Mouse (Mus musculus) kidney, embryonic 15.5 days (tissue): ENCODE measurements at regions not wholly inside any gene's neighbourhood (a gene's known extent, or its start where the extent isn't known, plus 50 kb on each side); places are given as distances from the start of the nearest gene placed in this dataset.

Experiments
- ATAC-seq: fragments of 200-750 bp; cut with Nextera tagmentation; replicated peaks from 2 replicates; pipeline ENCODE4 v1.8.0; 2017; ENCODE audit warnings: moderate TSS enrichment; ENCODE audit not compliant: low FRiP score
- H3K27ac ChIP-seq: fragments of 300-500 bp; sonication (generic); 2 replicates; pipeline ENCODE4 v1.5.1; 2015; ENCODE audit warnings: mild to moderate bottlenecking, inconsistent platforms
- H3K27me3 ChIP-seq: fragments of 300-500 bp; sonication (generic); 2 replicates; pipeline ENCODE4 v1.6.1; 2015; ENCODE audit warnings: inconsistent platforms
- H3K36me3 ChIP-seq: fragments of 300-500 bp; sonication (generic); 2 replicates; pipeline ENCODE4 v1.6.1; 2015; ENCODE audit warnings: inconsistent platforms
- H3K4me1 ChIP-seq: fragments of 300-500 bp; sonication (generic); 2 replicates; pipeline ENCODE4 v1.6.1; 2015; ENCODE audit warnings: inconsistent platforms
- H3K4me2 ChIP-seq: fragments of 300-500 bp; sonication (generic); 2 replicates; pipeline ENCODE4 v1.6.1; 2015; ENCODE audit warnings: moderate library complexity, mild to moderate bottlenecking, inconsistent platforms
- H3K4me3 ChIP-seq: fragments of 300-500 bp; sonication (generic); replicated peaks from 2 replicates; pipeline ENCODE4 v1.5.1; 2015; ENCODE audit warnings: mild to moderate bottlenecking, inconsistent platforms
- H3K9ac ChIP-seq: fragments of 300-500 bp; sonication (generic); 2 replicates; pipeline ENCODE4 v1.6.1; 2015; ENCODE audit warnings: mild to moderate bottlenecking, inconsistent platforms
- H3K9me3 ChIP-seq: fragments of 300-500 bp; sonication (generic); replicated peaks from 2 replicates; pipeline ENCODE4 v1.6.1; 2016; ENCODE audit warnings: inconsistent platforms
- WGBS: fragments of 180-500 bp; shearing (Covaris S2); methylation state at CpG from one replicate; pipeline ENCODE4 v1.1.7; 2015; ENCODE audit warnings: mixed read lengths; 5-methylcytosine and 5-hydroxymethylcytosine counted together

GRCm38 (mm10) chr13:86274926-86275622 is 228.4 kb upstream of the Cox7c start:
- Histone ChIP-seq H3K36me3 (no peaks in the 10 kb centered on the region), H3K4me2 (no peak overlapping the region), H3K4me3 (no peak overlapping the region), H3K27me3 (no peaks in the 10 kb centered on the region), H3K9me3 (no peaks in the 10 kb centered on the region), H3K9ac (no peak overlapping the region), H3K4me1 (no peaks in the 10 kb centered on the region), H3K27ac (no peak overlapping the region)
- ATAC-seq: no peak
- 36% methylated on average over 2 of the region's 2 CpGs for WGBS

- H3K9ac ChIP-seq: no peak overlapping the region
- H3K27ac ChIP-seq: no peak overlapping the region
- H3K4me1 ChIP-seq: no peaks in the 10 kb centered on the region
- 79% methylated on average over 1 of the region's 1 CpGs for WGBS
- H3K36me3 ChIP-seq: no peaks in the 10 kb centered on the region
- H3K4me2 ChIP-seq: no peak overlapping the region
- no peak for ATAC-seq
- no peaks in the 10 kb centered on the region for H3K9me3 ChIP-seq
- no peaks in the 10 kb centered on the region for H3K27me3 ChIP-seq
- no peak overlapping the region for H3K4me3 ChIP-seq
Measured at GRCm38 (mm10) chr13:86238054-86238453, 191.3 kb upstream of the Cox7c start.

GRCm38 (mm10) chr13:86205641-86206040 is 158.9 kb upstream of the Cox7c start:
- no peak overlapping the region for H3K4me3 ChIP-seq
- WGBS: 73% methylated on average over 3 of the region's 3 CpGs
- no peaks in the 10 kb centered on the region for H3K9me3 ChIP-seq
- H3K27me3 ChIP-seq: no peaks in the 10 kb centered on the region
- H3K36me3 ChIP-seq: no peaks in the 10 kb centered on the region
- no peaks in the 10 kb centered on the region for H3K4me1 ChIP-seq
- H3K9ac ChIP-seq: no peak overlapping the region
- no peak overlapping the region for H3K27ac ChIP-seq
- H3K4me2 ChIP-seq: no peak overlapping the region
- no peak for ATAC-seq

DNA sequence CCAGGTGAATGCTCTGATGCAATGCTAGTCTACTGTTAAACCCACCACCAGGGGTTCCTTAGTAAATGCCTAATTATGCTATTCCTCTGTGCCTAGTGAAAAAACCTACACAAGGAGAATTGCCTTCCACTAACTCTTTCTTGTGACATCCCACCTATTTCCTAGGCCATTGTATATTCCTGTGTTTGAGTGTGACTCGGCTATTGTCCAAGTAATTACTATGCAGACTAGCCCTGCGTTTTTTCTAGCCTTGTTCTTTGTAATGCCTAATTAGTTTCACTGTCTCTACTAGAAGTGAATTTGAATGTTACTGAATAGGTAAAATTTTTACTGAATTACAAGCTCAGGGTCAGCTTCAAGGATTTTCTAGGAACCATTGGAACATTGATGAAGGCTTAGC is 133.8 kb upstream of the Cox7c start:
- ATAC-seq: no peak
- Histone ChIP-seq H3K27ac (no peak overlapping the region), H3K4me2 (no peak overlapping the region), H3K9ac (no peak overlapping the region), H3K27me3 (no peaks in the 10 kb centered on the region), H3K4me3 (no peak overlapping the region), H3K36me3 (no peaks in the 10 kb centered on the region), H3K4me1 (no peaks in the 10 kb centered on the region), H3K9me3 (no peaks in the 10 kb centered on the region)
- 62% methylated on average over 2 of the region's 2 CpGs for WGBS

DNA sequence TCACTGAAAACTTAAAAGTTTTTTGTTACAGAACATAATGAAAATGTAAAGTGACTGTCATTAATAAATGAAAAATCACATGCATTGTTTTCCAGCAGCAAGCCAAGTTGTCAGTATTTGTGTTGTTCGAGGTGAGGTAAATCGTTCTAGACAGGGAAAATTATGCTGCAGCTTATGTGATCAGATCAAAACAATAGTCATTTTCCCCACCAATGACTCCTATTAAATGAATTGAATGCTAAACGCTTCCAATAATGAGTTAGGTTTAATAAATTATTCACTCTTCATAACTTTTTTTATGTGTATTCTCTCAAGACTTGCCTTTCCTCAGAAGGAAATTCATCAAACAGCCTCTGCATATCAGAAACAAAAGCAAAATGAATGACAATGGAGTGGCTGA is 100.6 kb upstream of the Cox7c start:
- Histone ChIP-seq H3K27ac (no peak overlapping the region), H3K27me3 (no peaks in the 10 kb centered on the region), H3K4me1 (no peaks in the 10 kb centered on the region), H3K9ac (no peak overlapping the region), H3K9me3 (no peaks in the 10 kb centered on the region), H3K4me3 (no peak overlapping the region), H3K36me3 (no peaks in the 10 kb centered on the region), H3K4me2 (no peak overlapping the region)
- ATAC-seq: no peak
- 86% methylated on average over 3 of the region's 3 CpGs for WGBS

- WGBS: 40% methylated on average over 6 of the region's 6 CpGs
- H3K4me3 ChIP-seq: no peak overlapping the region
- no peaks in the 10 kb centered on the region for H3K36me3 ChIP-seq
- peak; percentile 78 for ATAC-seq
- no peaks in the 10 kb centered on the region for H3K9me3 ChIP-seq
- no peak overlapping the region for H3K9ac ChIP-seq
- no peaks in the 10 kb centered on the region for H3K4me1 ChIP-seq
- no peak overlapping the region for H3K27ac ChIP-seq
- no peak overlapping the region for H3K4me2 ChIP-seq
- H3K27me3 ChIP-seq: no peaks in the 10 kb centered on the region
Measured at GRCm38 (mm10) chr13:86111372-86112094, 64.8 kb upstream of the Cox7c start.

GRCm38 (mm10) chr13:86102212-86102611 is 55.5 kb upstream of the Cox7c start:
- Histone ChIP-seq H3K9me3 (no peaks in the 10 kb centered on the region), H3K4me3 (no peak overlapping the region), H3K4me1 (no peaks in the 10 kb centered on the region), H3K9ac (no peak overlapping the region), H3K36me3 (no peaks in the 10 kb centered on the region), H3K4me2 (no peak overlapping the region), H3K27ac (no peak overlapping the region), H3K27me3 (no peaks in the 10 kb centered on the region)
- WGBS: 85% methylated on average over 1 of the region's 1 CpGs
- no peak for ATAC-seq

GRCm38 (mm10) chr13:86097836-86098235 is 51.1 kb upstream of the Cox7c start:
- H3K9ac ChIP-seq: no peak overlapping the region
- no peaks in the 10 kb centered on the region for H3K9me3 ChIP-seq
- no peaks in the 10 kb centered on the region for H3K27me3 ChIP-seq
- H3K4me2 ChIP-seq: no peak overlapping the region
- no peaks in the 10 kb centered on the region for H3K36me3 ChIP-seq
- no peak for ATAC-seq
- no peak overlapping the region for H3K4me3 ChIP-seq
- H3K27ac ChIP-seq: no peak overlapping the region
- WGBS: 37% methylated on average over 2 of the region's 2 CpGs
- H3K4me1 ChIP-seq: no peaks in the 10 kb centered on the region

DNA sequence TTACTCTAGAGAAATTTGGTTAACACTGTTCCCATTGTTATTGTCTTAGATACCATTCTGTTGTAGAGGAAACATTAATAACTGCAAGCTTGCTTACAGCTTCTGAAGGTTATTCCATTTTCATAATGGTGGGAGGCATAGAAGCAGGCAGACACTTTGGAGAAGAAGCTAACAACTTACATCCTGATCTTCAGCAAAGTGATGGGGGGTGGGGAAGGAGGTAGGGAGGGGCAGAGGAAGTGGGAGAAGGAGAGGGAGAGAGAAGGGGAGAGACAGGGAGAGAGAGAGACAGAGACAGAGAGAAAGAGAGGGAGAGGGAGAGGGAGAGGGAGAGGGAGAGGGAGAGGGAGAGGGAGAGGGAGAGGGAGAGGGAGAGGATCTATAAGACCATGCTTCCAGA is 50.6 kb upstream of the Cox7c start:
- Histone ChIP-seq H3K9me3 (no peaks in the 10 kb centered on the region), H3K4me2 (no peak overlapping the region), H3K27me3 (no peaks in the 10 kb centered on the region), H3K27ac (no peak overlapping the region), H3K4me1 (no peaks in the 10 kb centered on the region), H3K4me3 (no peak overlapping the region), H3K9ac (no peak overlapping the region), H3K36me3 (no peaks in the 10 kb centered on the region)
- no peak for ATAC-seq
